In the genomic region with DNA sequence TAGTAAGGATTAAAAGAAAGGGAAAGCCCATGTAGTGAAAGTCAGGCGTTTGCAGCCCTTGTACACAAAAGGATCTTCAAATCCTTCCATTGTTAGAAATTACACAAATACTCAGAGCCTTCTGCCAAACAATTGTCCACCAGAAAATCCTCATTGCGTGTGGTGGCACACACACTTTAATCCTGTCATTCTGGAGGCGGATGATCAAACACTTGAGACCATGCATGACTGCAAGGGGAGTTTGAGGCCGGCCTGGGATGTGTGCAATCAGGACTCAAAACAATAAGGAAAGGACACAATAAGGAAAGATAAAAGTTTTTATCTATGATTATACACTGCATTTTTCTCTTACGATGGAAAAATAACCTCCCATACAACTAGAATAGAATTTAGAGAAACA, we compare ENCODE assay signal across 21 mouse cellular contexts. TPM values are rescaled to one million over a fixed set of nuclear protein-coding genes. Genes with fewer than 3 reads are reported as not detected.
"Had no signal": no experiment of that assay in that cellular context is flagged by ENCODE, and none has a peak within 500 bp of the region (broad histone marks: within the 10 kb centered on the region; RNA-seq: fewer than 3 reads in every experiment).

No protein-coding gene starts in this region.

- H3K4me3 ChIP-seq: midbrain, embryonic 12.5 days; neural tube, embryonic 15.5 days had no signal

- DNase-seq: lung, adult 18-20 months; lung, embryonic 14.5 days; lung, postnatal 10 days; lung, postnatal 4 days; retina, postnatal 1 day; right cerebral cortex, adult 18-20 months; right cerebral cortex, postnatal 25 days; right cerebral cortex, postnatal 4 days; spleen, adult 18-20 months; thymus, adult 2 months; thymus, postnatal 4 days had no signal

- H3K9ac ChIP-seq: lung, embryonic 14.5 days; midbrain, embryonic 12.5 days; midbrain, embryonic 15.5 days; neural tube, embryonic 13.5 days had no signal

- H3K27me3 ChIP-seq: liver, embryonic 12.5 days; midbrain, embryonic 15.5 days; neural tube, embryonic 13.5 days; neural tube, embryonic 15.5 days had no signal

- H3K9me3 ChIP-seq: liver, embryonic 12.5 days; midbrain, embryonic 12.5 days; midbrain, embryonic 15.5 days; neural tube, embryonic 13.5 days; neural tube, embryonic 15.5 days had no signal

- ATAC-seq: liver, embryonic 12.5 days; midbrain, embryonic 15.5 days had no signal

- H3K27ac ChIP-seq: liver, embryonic 14.5 days; midbrain, embryonic 12.5 days; neural tube, embryonic 13.5 days had no signal

RNA-seq across cellular contexts. Expression of gene Cby3, which starts 21.2 kb away (rescaled TPM):
- total RNA-seq: megakaryocyte, adult 5-6 weeks had no signal
- polyA plus RNA-seq: liver, embryonic 14.5 days; liver, embryonic 16.5 days; midbrain, embryonic 12.5 days; myocyte; neural tube, embryonic 11.5 days had no signal
